Mouse (Mus musculus): Measurements from ENCODE around the gene Gm6034.

- TF ChIP-seq CHD2 (IDR thresholded peaks at IDR 0.05; ENCODE audit: low read depth, low read length) (no peak), MAFK (IDR thresholded peaks at IDR 0.05; ENCODE audit: insufficient read depth, low read depth, low read length) (no peak), HCFC1 (IDR thresholded peaks at IDR 0.05; ENCODE audit: borderline replicate concordance, insufficient read depth, low read length) (0 out of 2 replicates have a peak, but pooled peaks have one; percentile 13)
Measured at GRCm38 (mm10) chr17:36060829-36061228, 18.1 kb downstream of the Gm6034 start.
